Mouse (Mus musculus) neural tube, embryonic 14.5 days (tissue): ENCODE data around the gene Gm9733. TPM values are rescaled to one million over a fixed set of nuclear protein-coding genes. Genes with fewer than 3 reads are reported as not detected.
"Not testable (repeated sequence)": the region's sequence is repeated elsewhere in the genome, so short reads cannot be mapped to it uniquely, and the experiment has no call there.

Experiments used
- ATAC-seq: fragments of 200-750 bp; cut with Nextera tagmentation; 2 replicates; pipeline ENCODE4 v1.8.0; 2017; ENCODE audit warnings: low read depth, mild to moderate bottlenecking, moderate TSS enrichment, moderate library complexity
- H3K27ac ChIP-seq: fragments of 300-500 bp; sonication (generic); 2 replicates; pipeline ENCODE4 v1.5.1; 2014; ENCODE audit warnings: low read depth, mild to moderate bottlenecking, control low read depth, low read length, moderate library complexity, mixed read lengths
- H3K27me3 ChIP-seq: fragments of 300-500 bp; sonication (generic); 2 replicates; pipeline ENCODE4 v1.6.1; 2014; ENCODE audit warnings: low read length; ENCODE audit not compliant: control insufficient read depth, insufficient read depth
- H3K36me3 ChIP-seq: fragments of 300-500 bp; sonication (generic); 2 replicates; pipeline ENCODE4 v1.6.1; 2014; ENCODE audit warnings: low read length, mixed read lengths; ENCODE audit not compliant: control insufficient read depth, insufficient read depth
- H3K4me1 ChIP-seq: fragments of 300-500 bp; sonication (generic); 2 replicates; pipeline ENCODE4 v1.6.1; 2014; ENCODE audit warnings: low read length; ENCODE audit not compliant: control insufficient read depth, insufficient read depth
- H3K4me2 ChIP-seq: fragments of 300-500 bp; sonication (generic); 2 replicates; pipeline ENCODE4 v1.6.1; 2014; ENCODE audit warnings: mild to moderate bottlenecking, low read depth, low read length, control low read depth
- H3K4me3 ChIP-seq: fragments of 300-500 bp; sonication (generic); 2 replicates; pipeline ENCODE4 v1.5.1; 2014; ENCODE audit warnings: low read depth, low read length, control low read depth, mixed read lengths
- H3K9ac ChIP-seq: fragments of 300-500 bp; sonication (generic); replicated peaks from 2 replicates; pipeline ENCODE4 v1.6.1; 2014; ENCODE audit warnings: low read depth, mild to moderate bottlenecking, control low read depth, low read length, mixed read lengths
- H3K9me3 ChIP-seq: fragments of 300-500 bp; sonication (generic); 2 replicates; pipeline ENCODE4 v1.6.1; 2016; ENCODE audit warnings: low read length; ENCODE audit not compliant: control insufficient read depth
- WGBS: fragments of 180-500 bp; shearing (Covaris S2); extraction: QIAGEN DNeasy Blood & Tissue Kit; methylation state at CpG from one replicate; pipeline ENCODE4 v1.1.7; 2014; 5-methylcytosine and 5-hydroxymethylcytosine counted together
- polyA plus RNA-seq: library from polyadenylated mRNA; unstranded; fragments of >200 nt; fragmentation: Nextera tagmentation; extraction: Ambion mirVana; gene quantifications from 2 replicates; pipeline ENCODE4 v1.2.1, GENCODE M21; 2014

The Gm9733 gene
- polyA plus RNA-seq, result not detected in 2 replicates

GRCm38 (mm10) chr3:15332063-15332462, at the start of gene Gm9733:
Gene Gm9733 (minus strand): TSS chr3:15332302.
- no peak for ATAC-seq
- no peak within 1 kb of the TSS for H3K4me3 ChIP-seq
- H3K4me2 ChIP-seq, result no peak within 1 kb of the TSS
- no peaks in the 10 kb centered on the region for H3K27me3 ChIP-seq
- H3K27ac ChIP-seq, result no peak within 1 kb of the TSS
- no peaks in the 10 kb centered on the region for H3K4me1 ChIP-seq
- H3K9ac ChIP-seq, result no peak within 1 kb of the TSS
- 92% methylated on average over 3 of the region's 3 CpGs for WGBS
- H3K36me3 ChIP-seq, result no peaks in the 10 kb centered on the region
- no peaks in the 10 kb centered on the region for H3K9me3 ChIP-seq

DNA sequence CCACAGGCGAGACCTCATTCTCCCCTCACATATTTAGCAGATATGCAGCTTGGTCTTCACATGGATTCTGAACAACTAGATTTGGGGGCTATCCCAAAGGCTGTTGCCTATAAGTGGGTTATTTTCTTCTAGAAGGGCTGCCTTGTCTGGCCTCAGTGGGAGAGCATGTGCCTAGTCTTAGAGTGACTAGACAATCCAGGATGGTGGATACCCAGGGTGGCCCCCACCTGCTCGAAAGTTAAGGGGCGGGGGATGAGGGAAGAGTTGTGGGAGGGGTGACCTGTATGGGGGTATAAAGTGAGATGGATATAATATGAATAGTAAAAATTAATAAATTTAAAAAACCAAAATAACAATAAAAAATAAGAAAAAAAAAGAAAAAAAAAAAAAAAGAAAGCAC, 23.6 kb upstream of the Gm9733 start:
- 79% methylated on average over 3 of the region's 3 CpGs for WGBS
- not testable (repeated sequence) for H3K36me3 ChIP-seq, H3K4me3 ChIP-seq, H3K9me3 ChIP-seq, H3K4me1 ChIP-seq, ATAC-seq, H3K27me3 ChIP-seq, H3K9ac ChIP-seq, H3K27ac ChIP-seq, H3K4me2 ChIP-seq

- WGBS, result 92% methylated on average over 1 of the region's 2 CpGs
- ATAC-seq, H3K9me3 ChIP-seq, H3K36me3 ChIP-seq, H3K9ac ChIP-seq, H3K4me1 ChIP-seq, H3K27me3 ChIP-seq, H3K27ac ChIP-seq, H3K4me3 ChIP-seq, H3K4me2 ChIP-seq: not testable (repeated sequence)
Measured at GRCm38 (mm10) chr3:15350318-15350717, 18.2 kb upstream of the Gm9733 start.

- ATAC-seq, H3K9me3 ChIP-seq, H3K27me3 ChIP-seq, H3K4me3 ChIP-seq, H3K4me1 ChIP-seq, H3K9ac ChIP-seq, H3K36me3 ChIP-seq, H3K27ac ChIP-seq, H3K4me2 ChIP-seq: not testable (repeated sequence)
- 56% methylated on average over 3 of the region's 3 CpGs for WGBS
Measured at GRCm38 (mm10) chr3:15345606-15346005, 13.5 kb upstream of the Gm9733 start.

DNA sequence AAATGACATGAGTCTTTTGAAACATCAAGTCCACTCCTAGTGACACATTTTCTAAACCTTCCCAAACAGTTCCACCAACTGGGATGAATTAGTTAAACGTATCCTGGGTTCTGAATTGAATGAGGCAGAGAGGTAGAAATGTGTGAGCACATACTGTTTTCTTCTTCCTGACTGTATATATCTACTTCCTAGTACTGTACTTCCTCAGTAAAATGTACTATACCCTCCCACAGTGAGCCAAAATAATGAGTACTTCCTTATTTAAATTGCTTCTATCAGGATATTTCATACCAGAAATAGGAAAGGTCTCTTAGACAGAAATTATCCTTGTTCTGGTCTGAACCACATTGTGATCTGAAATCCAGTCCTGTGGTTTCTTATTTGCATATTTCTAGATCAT, 8.2 kb upstream of the Gm9733 start:
- Histone ChIP-seq H3K36me3 (no peaks in the 10 kb centered on the region), H3K9me3 (no peaks in the 10 kb centered on the region), H3K27ac (no peak overlapping the region), H3K27me3 (no peaks in the 10 kb centered on the region), H3K4me3 (no peak overlapping the region), H3K4me1 (no peaks in the 10 kb centered on the region), H3K4me2 (no peak overlapping the region), H3K9ac (no peak overlapping the region)
- WGBS, result 79% methylated on average over 1 of the region's 1 CpGs
- no peak for ATAC-seq

- H3K27me3 ChIP-seq, result no peaks in the 10 kb centered on the region
- no peak overlapping the region for H3K4me3 ChIP-seq
- no peak for ATAC-seq
- H3K4me1 ChIP-seq, result no peaks in the 10 kb centered on the region
- 67% methylated on average over 2 of the region's 2 CpGs for WGBS
- no peaks in the 10 kb centered on the region for H3K9me3 ChIP-seq
- no peaks in the 10 kb centered on the region for H3K36me3 ChIP-seq
- H3K9ac ChIP-seq, result no peak overlapping the region
- no peak overlapping the region for H3K27ac ChIP-seq
- no peak overlapping the region for H3K4me2 ChIP-seq
Measured at GRCm38 (mm10) chr3:15334182-15334581, 2.1 kb upstream of the Gm9733 start.

GRCm38 (mm10) chr3:15331545-15331944, 557 bp downstream of the Gm9733 start:
- no peak overlapping the region for H3K4me2 ChIP-seq
- no peak for ATAC-seq
- 71% methylated on average over 3 of the region's 3 CpGs for WGBS
- no peaks in the 10 kb centered on the region for H3K36me3 ChIP-seq
- H3K9me3 ChIP-seq, result no peaks in the 10 kb centered on the region
- H3K4me3 ChIP-seq, result no peak overlapping the region
- no peaks in the 10 kb centered on the region for H3K27me3 ChIP-seq
- no peak overlapping the region for H3K9ac ChIP-seq
- no peak overlapping the region for H3K27ac ChIP-seq
- H3K4me1 ChIP-seq, result no peaks in the 10 kb centered on the region

DNA sequence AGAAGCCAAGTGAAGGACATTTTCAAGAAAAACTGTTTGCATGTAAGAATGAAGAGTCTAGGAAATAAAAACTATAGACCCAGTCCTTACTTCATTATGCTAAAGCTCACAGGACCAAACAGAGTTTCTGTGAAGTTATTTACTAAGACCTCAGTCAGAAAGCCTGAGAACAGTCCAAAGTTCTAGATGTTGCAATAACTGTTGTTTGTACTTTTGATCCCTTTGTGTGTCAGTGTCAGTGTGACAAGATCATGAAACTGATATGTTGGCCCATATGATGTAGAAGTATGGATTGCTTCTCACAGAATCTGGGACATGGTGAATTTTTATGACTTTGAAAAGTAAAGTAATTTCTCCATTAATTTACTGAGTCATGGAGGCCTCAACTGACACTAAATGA, 2.6 kb downstream of the Gm9733 start:
- H3K4me3 ChIP-seq, result no peak overlapping the region
- no peak overlapping the region for H3K9ac ChIP-seq
- H3K27ac ChIP-seq, result no peak overlapping the region
- no peaks in the 10 kb centered on the region for H3K9me3 ChIP-seq
- no peaks in the 10 kb centered on the region for H3K4me1 ChIP-seq
- ATAC-seq, result no peak
- no peak overlapping the region for H3K4me2 ChIP-seq
- no peaks in the 10 kb centered on the region for H3K36me3 ChIP-seq
- H3K27me3 ChIP-seq, result no peaks in the 10 kb centered on the region

DNA sequence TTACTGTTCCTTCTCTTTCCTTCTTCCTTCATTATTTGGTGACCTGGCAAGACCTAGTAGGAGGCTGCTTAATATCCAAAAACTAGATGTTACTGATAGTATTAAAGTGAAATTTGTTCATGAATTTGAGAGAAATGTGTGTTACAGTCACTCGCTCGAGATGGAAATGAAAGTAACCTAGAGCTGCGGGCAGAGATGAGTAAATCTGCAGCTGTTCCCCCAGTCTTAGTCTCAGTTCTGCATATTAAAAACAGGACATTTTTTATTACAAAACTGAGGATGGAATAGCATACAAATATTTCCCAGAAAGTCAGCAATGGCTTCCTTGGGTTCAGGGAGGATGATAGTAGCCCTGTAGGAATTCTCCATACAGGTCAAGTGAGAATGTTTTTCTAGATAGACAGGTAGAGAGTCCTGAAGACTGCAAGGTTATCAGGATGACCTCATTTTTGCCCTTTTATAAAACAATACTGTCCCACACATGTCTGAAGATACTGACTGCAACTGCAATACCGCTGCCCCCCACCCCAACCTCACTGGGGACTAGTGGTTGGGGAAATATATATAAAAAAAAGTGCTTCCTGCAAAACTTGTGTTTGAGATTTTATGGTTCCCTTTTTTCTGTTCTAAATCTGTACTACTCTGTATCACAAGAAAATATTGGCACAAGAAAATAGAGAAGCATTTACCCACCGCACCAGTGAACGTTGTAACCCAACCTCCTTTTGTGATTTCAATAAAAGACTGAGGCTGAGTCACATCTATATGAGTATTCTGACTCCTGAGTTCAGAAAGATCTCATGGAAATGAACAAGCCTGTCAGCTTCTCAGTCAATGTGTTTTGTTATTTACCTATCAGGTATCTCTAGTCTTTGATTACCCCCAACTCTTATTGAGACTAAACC, 47.4 kb downstream of the Gm9733 start:
- 86% methylated on average over 6 of the region's 6 CpGs for WGBS

More for the DNA sequence above, 47.4 kb downstream of the Gm9733 start:
- Histone ChIP-seq H3K4me3 (no peak overlapping the region), H3K9me3 (no peaks in the 10 kb centered on the region), H3K27ac (no peak overlapping the region), H3K36me3 (no peaks in the 10 kb centered on the region), H3K9ac (no peak overlapping the region), H3K4me1 (no peaks in the 10 kb centered on the region), H3K27me3 (no peaks in the 10 kb centered on the region), H3K4me2 (no peak overlapping the region)
- ATAC-seq, result no peak
